Mouse (Mus musculus): ENCODE measurements around the gene Btaf1. TPM values are rescaled to one million over a fixed set of nuclear protein-coding genes. Genes with fewer than 3 reads are reported as not detected.

Btaf1 gene
- total RNA-seq, 1 experiment from 2014 or later, result 26.4 TPM

DNA sequence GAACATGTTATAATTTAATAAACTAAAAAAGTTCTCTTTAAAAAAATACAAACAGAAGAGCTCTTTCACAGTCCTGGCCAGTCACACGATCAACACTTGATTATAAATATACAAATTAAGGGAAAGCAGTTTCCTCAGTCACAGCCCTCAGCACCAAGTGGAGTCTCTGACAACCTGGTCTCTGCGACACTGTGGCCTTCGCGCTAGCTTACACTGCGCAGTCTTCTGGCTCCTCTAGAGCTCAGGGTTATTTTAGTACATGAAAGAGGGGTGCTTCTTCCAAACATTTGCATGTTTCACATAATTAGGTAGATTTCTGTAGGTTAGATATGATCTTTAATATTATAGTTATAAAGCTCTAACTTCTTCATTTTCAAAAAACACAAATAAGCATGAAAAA is 96.3 kb downstream of the Btaf1 start:
- DNase-seq, result no peak

DNA sequence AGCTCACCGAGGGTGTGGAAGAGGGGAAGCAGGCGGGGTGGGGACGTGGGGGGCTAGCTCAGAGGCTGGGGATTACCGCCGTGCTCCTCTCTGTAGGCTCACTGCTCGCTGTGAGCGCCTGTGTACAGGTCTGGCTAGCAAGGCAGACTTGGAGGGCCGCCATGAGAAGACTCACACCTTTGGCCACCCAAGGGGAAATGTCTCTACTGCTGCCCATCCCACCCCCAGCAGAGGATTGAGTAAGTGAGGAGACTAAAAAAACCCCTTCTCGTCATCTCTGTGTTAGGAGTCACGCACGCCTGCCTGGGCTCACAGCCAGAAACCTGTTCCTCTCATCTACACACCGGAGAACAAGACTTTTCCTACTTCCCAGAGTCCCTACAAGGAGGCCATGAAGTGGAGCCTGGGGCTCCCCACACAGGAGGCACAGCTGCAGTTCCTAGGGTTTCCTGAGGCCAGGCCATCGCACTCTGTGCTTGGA is 100.0 kb downstream of the Btaf1 start:
- peak; percentile 17 for DNase-seq

- DNase-seq, result peak; percentile 60
Measured at GRCm38 (mm10) chr19:37026408-37026807, 100.5 kb downstream of the Btaf1 start.

DNA sequence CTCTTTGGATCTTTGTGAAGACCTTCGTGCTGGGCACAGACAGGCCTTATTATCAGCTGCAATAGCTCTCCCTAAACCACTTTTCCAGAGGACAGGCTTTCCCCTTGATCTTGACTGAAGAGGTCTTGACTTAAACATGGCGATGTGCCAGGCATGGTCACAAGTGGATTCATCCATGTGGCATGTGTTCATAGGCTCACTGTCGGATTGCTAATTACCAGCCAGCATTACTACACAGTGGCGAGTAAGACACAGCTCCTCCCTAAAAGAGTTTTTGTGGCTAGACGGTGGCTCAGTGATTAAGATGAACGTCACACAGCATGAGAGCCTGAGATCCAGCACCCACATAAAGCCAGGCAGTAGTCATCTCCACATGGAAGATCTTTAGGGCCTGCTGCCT is 103.9 kb downstream of the Btaf1 start:
- DNase-seq, result no peak

DNA sequence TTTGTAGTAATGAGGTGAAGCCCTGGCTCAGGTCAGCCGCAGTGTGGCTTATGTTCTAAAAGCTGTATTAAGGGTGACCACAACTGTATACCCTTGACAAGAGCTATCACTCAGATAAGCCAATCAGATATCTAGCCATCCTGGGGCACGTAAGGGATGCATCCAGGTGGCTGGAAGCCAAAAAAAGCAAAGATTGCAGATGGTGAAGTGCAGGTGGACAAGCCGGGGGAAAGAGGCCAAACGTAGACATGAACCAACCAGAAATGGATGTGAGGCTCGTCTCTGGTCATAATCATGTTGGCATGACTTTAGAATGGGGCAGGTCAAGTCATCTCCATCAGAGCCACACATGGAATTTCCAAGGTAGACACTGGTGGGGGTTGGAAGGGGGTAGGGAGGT is 105.6 kb downstream of the Btaf1 start:
- no peak for DNase-seq

DNA sequence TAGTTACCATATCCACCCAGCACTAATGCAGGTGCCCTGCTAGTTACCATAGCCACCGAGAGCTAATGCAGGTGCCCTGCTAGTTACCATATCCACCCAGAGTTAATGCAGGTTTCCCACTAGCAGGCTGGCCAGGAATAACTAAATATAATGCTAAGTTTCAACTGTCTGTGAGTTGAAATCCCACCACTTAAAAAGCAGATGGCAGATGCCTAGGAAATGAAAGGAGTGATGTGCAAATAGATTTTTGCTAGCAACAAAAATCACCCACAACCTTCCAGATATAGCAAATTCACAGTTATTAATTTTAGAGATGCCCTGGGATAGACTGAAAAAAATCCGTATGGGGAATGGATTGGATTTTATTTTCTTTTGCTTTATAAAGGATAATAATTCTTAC is 106.5 kb downstream of the Btaf1 start:
- DNase-seq, result no peak

GRCm38 (mm10) chr19:37040906-37041305 is 115.0 kb downstream of the Btaf1 start:
- DNase-seq, result no peak

GRCm38 (mm10) chr19:37044431-37044830 is 118.6 kb downstream of the Btaf1 start:
- DNase-seq, result no peak

GRCm38 (mm10) chr19:37048507-37048906 is 122.6 kb downstream of the Btaf1 start:
- DNase-seq, result no peak

DNA sequence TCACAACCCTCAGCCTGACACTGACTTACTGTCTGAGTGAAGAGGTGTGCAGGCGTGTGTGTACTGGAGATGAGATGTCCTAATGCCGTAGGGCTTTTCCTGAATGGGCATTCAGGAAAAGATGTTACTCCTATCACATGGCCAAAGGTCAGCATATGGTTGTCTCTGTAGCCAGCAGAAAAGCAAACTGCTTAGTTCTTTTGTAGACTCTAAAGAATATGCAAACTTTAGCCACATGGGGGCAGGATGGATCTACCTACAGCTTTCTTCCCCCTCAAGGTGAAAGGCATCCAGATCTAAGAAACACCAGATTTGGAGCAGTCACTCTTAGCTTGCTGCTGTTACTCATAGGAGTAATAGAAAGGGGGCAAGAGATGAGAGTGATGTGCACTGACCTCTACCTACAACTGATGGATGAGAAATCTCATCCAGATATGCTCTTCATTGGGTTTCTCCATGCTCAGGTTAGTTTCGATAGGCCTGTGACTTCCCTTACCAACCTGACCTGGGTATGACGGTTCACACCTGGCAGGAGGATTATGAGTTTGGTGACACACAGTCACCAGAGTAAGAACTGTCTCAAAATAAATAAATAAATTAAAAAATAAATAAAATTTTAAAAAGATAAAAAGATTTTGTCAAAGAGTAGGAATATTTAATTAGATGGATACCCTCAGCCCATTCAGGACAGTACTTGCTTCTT is 124.9 kb downstream of the Btaf1 start:
- peak; percentile 74 for DNase-seq

DNA sequence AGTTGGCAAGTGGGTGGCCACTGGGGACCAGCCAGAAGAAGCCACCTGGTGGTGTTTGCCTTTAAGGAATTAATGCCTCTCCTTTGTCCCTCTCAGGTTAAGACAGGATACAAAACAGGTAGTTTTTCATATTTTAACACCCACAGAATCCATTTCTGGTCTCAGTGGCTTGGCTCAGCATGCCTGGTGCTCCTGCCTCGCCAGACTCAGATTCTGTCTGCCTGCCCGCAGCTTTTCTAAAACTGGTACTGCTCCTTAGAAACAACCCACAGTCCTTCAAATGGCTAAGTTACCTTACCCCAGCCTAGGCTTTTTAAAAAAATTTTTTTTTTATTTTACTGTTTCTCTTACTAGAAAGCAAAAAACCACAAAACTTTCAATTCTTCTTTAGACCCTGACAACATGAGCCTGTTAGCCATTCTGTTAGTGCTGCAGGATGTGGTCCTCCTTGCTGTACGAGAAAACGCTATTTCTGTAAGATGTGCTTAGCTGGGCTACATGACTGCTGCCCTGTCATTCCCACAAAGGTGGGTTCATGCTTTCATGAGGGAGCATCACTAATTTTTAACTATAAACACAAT is 130.2 kb downstream of the Btaf1 start:
- no peak for DNase-seq

GRCm38 (mm10) chr19:37057161-37057905 is 131.5 kb downstream of the Btaf1 start:
- DNase-seq, result no peak

GRCm38 (mm10) chr19:37059623-37060022 is 133.7 kb downstream of the Btaf1 start:
- DNase-seq, result peak; percentile 24

DNA sequence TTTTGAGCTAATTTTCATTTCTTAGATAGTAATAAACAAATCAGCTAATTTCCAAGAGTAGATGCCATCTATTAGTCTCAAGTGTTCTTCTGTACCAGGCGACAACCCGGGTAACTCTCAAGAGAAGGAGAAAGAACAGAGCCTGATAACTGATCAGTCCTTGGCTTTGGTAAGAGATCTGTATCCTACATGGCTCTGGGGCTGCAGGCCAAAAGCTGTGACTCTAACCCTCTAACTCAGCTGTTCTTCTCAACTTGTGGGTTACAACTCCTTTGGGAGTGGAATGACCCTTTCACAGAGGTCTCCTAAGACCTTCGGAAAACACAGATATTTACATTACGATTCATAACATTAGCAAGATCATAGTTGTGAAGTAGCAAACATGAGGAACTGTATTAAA is 134.2 kb downstream of the Btaf1 start:
- DNase-seq, result no peak

Other genes starting within 250 kb of the Btaf1 start
- gene Ppp1r3c, start 189.4 kb upstream of the Btaf1 start, total RNA-seq (2021), result 35.6 and 42.1 TPM in 2 replicates
- 111 and 124 TPM in 2 replicates for gene Tnks2, start 91.8 kb upstream of the Btaf1 start, total RNA-seq (2021)
- gene Fgfbp3, start 6.5 kb upstream of the Btaf1 start, total RNA-seq (2021), result 2.7 TPM in 2 replicates

Data from adrenal gland, postnatal 14 days (tissue).